Mouse (Mus musculus) frontal cortex, postnatal 10 days (tissue): Measurements from ENCODE around the gene Otud1.

Source experiments
- DNase-seq, 2 experiments: peaks; one replicate each; pipeline ENCODE4 v3.0.0; 2022; ENCODE audit warnings: low spot score in 2 of 2, mixed read lengths in 1 of 2

Gene Otud1

GRCm38 (mm10) chr2:19670851-19671688 is 13.5 kb downstream of the Otud1 start:
- no peak for DNase-seq

DNA sequence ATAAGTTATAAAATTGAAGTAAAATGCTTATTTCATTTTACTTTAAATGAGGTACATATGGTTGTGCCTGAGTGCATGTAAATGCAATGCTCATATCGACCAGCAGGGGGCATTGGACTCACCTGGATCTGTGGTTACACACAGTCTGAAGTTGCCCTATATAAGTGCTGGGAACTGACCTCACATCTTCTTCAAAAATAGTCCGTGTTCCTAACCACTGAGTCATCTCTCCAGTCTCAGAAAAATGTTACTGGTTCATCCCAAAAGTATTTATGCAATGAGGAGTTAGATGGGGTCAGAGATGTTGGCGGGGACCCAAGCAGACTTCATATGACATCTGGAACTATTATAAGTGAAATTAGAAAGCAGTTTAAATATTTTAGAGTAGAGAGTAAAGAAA is 25.4 kb downstream of the Otud1 start:
- DNase-seq, result no peak

GRCm38 (mm10) chr2:19685489-19686147 is 28.1 kb downstream of the Otud1 start:
- no peak for DNase-seq

GRCm38 (mm10) chr2:19690094-19690493 is 32.5 kb downstream of the Otud1 start:
- DNase-seq, result no peak

DNA sequence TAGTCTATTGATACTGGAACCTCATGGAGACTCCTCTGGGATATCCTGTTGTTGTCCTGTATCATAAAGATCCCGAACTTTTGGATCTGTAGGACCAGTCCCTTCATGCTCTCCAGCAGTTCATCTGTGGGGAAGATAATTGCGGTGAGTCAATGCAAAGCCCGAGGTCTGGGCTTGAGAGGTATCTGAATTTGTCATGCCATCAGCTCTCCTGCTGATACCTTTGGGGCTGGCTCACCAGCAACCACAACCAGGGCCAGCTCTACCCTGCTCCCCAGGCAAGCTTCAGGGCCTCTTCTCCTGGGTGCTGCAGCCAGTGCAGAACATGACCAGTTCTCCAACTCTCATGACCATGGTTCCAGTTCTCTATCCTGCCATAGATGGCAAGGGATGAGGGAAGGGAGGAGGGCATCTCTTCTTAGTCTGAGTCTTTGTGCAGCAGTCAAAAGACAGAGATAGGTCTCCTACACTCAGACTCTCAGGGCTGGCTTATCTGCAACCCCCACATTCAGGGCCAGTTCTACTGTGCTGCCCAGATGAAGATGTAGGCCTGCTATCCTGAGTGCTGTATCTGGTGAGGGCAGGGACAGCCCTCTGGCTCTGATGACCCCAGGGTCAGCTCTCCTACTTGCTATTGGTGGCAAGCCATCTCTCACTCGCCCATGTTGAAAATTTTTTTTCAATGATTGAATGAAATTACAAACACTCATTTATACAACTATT is 42.2 kb downstream of the Otud1 start:
- DNase-seq, result no peak

GRCm38 (mm10) chr2:19701386-19701785 is 43.8 kb downstream of the Otud1 start:
- no peak for DNase-seq

- DNase-seq, result no peak
Observed at GRCm38 (mm10) chr2:19703020-19703613, 45.6 kb downstream of the Otud1 start.

DNA sequence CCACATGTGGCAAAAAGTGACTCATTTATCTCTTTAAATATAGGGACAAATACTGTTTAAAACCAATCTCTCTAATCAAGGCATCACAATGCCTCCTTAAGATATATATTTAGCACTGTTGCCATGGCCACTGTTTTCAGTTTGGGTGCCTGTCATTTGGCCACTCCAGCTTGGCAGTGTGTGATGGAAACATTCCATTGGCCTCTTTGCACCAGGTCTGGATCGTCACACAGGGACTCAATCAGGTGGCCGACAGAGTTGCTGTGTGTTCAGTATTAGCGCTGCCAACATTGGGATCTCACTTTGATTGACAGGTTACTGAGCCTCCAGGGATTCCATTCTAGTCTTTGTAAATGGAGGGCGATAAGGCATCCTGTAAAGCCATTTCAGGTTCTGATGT is 46.1 kb downstream of the Otud1 start:
- no peak for DNase-seq

- no peak for DNase-seq
Observed at GRCm38 (mm10) chr2:19704272-19704671, 46.7 kb downstream of the Otud1 start.

GRCm38 (mm10) chr2:19706886-19707285 is 49.3 kb downstream of the Otud1 start:
- no peak for DNase-seq
